Mouse (Mus musculus) intestine, postnatal 0 days (tissue): ENCODE results near the gene Slc8b1. TPM values are rescaled to one million over a fixed set of nuclear protein-coding genes. Genes with fewer than 3 reads are reported as not detected.

Source experiments
- ATAC-seq: fragments of 200-750 bp; cut with Nextera tagmentation; 2 replicates; pipeline ENCODE4 v1.8.0; 2017; ENCODE audit warnings: mild to moderate bottlenecking, moderate TSS enrichment, moderate library complexity
- H3K27ac ChIP-seq: fragments of 300-500 bp; sonication (generic); 2 replicates; pipeline ENCODE4 v1.5.1; 2014; ENCODE audit warnings: mild to moderate bottlenecking, low read depth, low read length, moderate library complexity
- H3K27me3 ChIP-seq: fragments of 300-500 bp; sonication (generic); replicated peaks from 2 replicates; pipeline ENCODE4 v1.6.1; 2014; ENCODE audit warnings: low read length, mixed read lengths; ENCODE audit not compliant: control insufficient read depth, insufficient read depth
- H3K36me3 ChIP-seq: fragments of 300-500 bp; sonication (generic); 2 replicates; pipeline ENCODE4 v1.6.1; 2014; ENCODE audit warnings: mild to moderate bottlenecking, moderate library complexity; ENCODE audit not compliant: control insufficient read depth, insufficient read depth
- H3K4me1 ChIP-seq: fragments of 300-500 bp; sonication (generic); replicated peaks from 2 replicates; pipeline ENCODE4 v1.6.1; 2014; ENCODE audit warnings: antibody characterized with exemption, low read length, mixed read lengths; ENCODE audit not compliant: control insufficient read depth, insufficient read depth
- H3K4me2 ChIP-seq: fragments of 300-500 bp; sonication (generic); replicated peaks from 2 replicates; pipeline ENCODE4 v1.6.1; 2014; ENCODE audit warnings: low read depth, mild to moderate bottlenecking, moderate library complexity
- H3K4me3 ChIP-seq: fragments of 300-500 bp; sonication (generic); 2 replicates; pipeline ENCODE4 v1.5.1; 2014; ENCODE audit warnings: low read depth, low read length
- H3K9ac ChIP-seq: fragments of 300-500 bp; sonication (generic); 2 replicates; pipeline ENCODE4 v1.6.1; 2014; ENCODE audit warnings: mild to moderate bottlenecking, low read depth, low read length
- H3K9me3 ChIP-seq: fragments of 300-500 bp; sonication (generic); 2 replicates; pipeline ENCODE4 v1.6.1; 2016; ENCODE audit warnings: mixed run types; ENCODE audit not compliant: control insufficient read depth
- CTCF ChIP-seq: sonication (generic); IDR thresholded peaks from 2 replicates; pipeline ENCODE4 v1.5.1; 2016; ENCODE audit warnings: low read depth, mild to moderate bottlenecking, control low read depth, antibody characterized with exemption, moderate library complexity
- WGBS: fragments of 180-500 bp; shearing (Covaris S2); extraction: QIAGEN DNeasy Blood & Tissue Kit; methylation state at CpG from one replicate; pipeline ENCODE4 v1.1.7; 2014; 5-methylcytosine and 5-hydroxymethylcytosine counted together
- polyA plus RNA-seq: library from polyadenylated mRNA; unstranded; fragments of >200 nt; fragmentation: Nextera tagmentation; extraction: Ambion mirVana; gene quantifications from 2 replicates; pipeline ENCODE4 v1.2.1, GENCODE M21; 2015

Slc8b1 gene
- polyA plus RNA-seq, 1 experiment from 2014 or later, result 4.4 TPM

GRCm38 (mm10) chr5:120492437-120492836 is 18.5 kb upstream of the Slc8b1 start:
- WGBS, result 75% methylated on average over 11 of the region's 11 CpGs
- Histone ChIP-seq H3K36me3 (peaks cover 44% of the 10 kb centered on the region), H3K4me1 (no peaks in the 10 kb centered on the region), H3K27me3 (no peaks in the 10 kb centered on the region), H3K4me2 (no peak overlapping the region), H3K9me3 (no peaks in the 10 kb centered on the region), H3K27ac (no peak overlapping the region), H3K9ac (no peak overlapping the region), H3K4me3 (no peak overlapping the region)
- no peak for ATAC-seq
- peak; percentile 64 for TF ChIP-seq CTCF

GRCm38 (mm10) chr5:120493440-120493839 is 17.5 kb upstream of the Slc8b1 start:
- H3K4me1 ChIP-seq, result no peaks in the 10 kb centered on the region
- no peak overlapping the region for H3K4me3 ChIP-seq
- 95% methylated on average over 6 of the region's 6 CpGs for WGBS
- no peaks in the 10 kb centered on the region for H3K9me3 ChIP-seq
- TF ChIP-seq CTCF, result no peak
- no peak overlapping the region for H3K9ac ChIP-seq
- H3K4me2 ChIP-seq, result no peak overlapping the region
- no peaks in the 10 kb centered on the region for H3K27me3 ChIP-seq
- H3K36me3 ChIP-seq, result peaks cover 40% of the 10 kb centered on the region
- H3K27ac ChIP-seq, result no peak overlapping the region
- no peak for ATAC-seq

DNA sequence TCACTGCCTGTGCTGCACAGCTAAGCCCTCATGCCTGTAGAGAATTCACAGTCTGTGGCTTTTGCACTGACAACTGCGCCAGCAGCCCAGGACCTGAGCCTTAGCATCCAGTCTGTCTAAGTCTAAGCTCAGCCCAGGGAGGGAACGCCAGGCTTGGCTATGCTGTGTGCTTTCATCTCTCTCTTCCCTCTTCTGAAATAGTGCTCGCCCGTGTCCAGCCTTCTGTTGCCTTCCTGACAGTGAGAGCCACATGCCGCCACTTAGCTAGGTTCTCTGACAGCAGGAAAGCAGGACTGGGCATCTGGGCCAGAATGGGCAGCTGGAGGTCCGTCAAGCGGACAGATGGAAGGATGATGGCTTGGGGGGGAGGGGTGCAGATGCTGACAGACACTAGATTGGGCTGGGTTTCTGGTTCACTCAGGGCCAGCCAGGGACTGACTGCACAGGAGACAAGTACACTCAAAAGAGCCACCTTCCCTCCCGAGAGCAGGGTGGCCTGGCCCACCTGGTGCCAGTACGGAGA is 17.0 kb upstream of the Slc8b1 start:
- Histone ChIP-seq H3K27me3 (no peaks in the 10 kb centered on the region), H3K4me3 (no peak overlapping the region), H3K9ac (no peak overlapping the region), H3K27ac (no peak overlapping the region), H3K36me3 (peaks cover 38% of the 10 kb centered on the region; the same call in 1 of the 2 replicates), H3K4me1 (no peaks in the 10 kb centered on the region), H3K9me3 (no peaks in the 10 kb centered on the region), H3K4me2 (no peak overlapping the region)
- ATAC-seq, result no peak
- no peak for TF ChIP-seq CTCF
- 91% methylated on average over 9 of the region's 9 CpGs for WGBS

DNA sequence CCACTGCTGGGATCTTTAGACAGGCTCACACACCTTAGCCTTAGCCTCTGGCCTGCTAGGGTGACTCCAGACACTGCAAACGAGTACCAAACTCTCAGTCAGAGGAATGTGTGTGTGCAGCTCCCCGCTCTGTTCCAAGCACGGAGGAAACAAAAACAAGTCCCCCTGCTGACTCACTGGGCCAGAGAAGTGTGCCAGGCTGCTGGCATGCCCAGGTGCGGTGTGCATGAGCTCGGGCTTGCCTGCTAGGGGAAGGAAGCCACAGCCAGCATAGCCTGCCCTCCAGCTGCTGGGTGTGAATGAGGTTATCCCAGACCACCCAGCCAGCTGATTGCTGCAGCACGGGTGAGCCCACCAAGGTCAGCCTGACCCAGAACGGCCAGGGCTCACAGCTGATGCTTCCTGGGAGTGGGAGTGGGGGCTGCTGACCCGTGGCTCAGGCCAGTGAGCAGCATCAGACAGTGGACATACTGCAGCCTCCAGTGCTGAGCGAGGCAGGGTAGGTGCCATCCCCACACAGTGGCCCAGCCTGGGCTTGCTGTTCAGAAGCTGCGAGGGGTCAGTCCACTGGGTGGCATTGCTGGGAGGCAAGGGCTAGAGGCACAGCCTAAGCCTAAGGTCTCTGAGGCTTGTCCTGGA is 15.8 kb upstream of the Slc8b1 start:
- no peak for TF ChIP-seq CTCF
- Histone ChIP-seq H3K27ac (no peak overlapping the region), H3K27me3 (no peaks in the 10 kb centered on the region), H3K9me3 (no peaks in the 10 kb centered on the region), H3K4me1 (no peaks in the 10 kb centered on the region), H3K4me2 (no peak overlapping the region), H3K4me3 (no peak overlapping the region), H3K9ac (no peak overlapping the region), H3K36me3 (peaks cover 38% of the 10 kb centered on the region; the same call in 1 of the 2 replicates)
- no peak for ATAC-seq
- 79% methylated on average over 10 of the region's 10 CpGs for WGBS

- Histone ChIP-seq H3K27me3 (no peaks in the 10 kb centered on the region), H3K4me3 (no peak overlapping the region), H3K36me3 (peaks cover 38% of the 10 kb centered on the region; the same call in 1 of the 2 replicates), H3K27ac (no peak overlapping the region), H3K9ac (no peak overlapping the region), H3K9me3 (no peaks in the 10 kb centered on the region), H3K4me1 (no peaks in the 10 kb centered on the region), H3K4me2 (no peak overlapping the region)
- ATAC-seq, result no peak
- 90% methylated on average over 13 of the region's 13 CpGs for WGBS
- TF ChIP-seq CTCF, result no peak
Observed at GRCm38 (mm10) chr5:120495703-120496226, 15.2 kb upstream of the Slc8b1 start.

DNA sequence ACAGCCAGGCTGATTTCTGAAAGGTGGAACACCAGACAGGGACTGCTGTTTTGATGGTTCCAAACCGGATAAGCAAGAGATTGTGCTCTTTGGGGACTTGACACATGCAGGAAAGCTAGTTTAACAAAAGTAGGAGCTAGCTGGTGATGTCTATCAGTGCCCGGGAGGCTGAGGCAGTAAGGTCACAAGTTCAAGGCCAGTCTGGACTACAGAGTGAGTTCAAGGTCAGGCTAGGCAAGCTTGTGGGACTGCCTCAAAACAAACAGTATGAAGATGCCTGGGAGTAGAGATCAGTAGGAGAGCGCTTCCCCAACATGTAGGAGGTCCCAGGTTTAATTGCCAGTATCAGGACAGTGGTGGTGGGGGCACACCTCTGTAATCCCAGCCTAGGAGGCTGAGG is 13.9 kb upstream of the Slc8b1 start:
- no peak for ATAC-seq

More for the DNA sequence above, 13.9 kb upstream of the Slc8b1 start:
- Histone ChIP-seq H3K27ac (no peak overlapping the region), H3K4me2 (no peak overlapping the region), H3K36me3 (peaks cover 32% of the 10 kb centered on the region; the same call in 1 of the 2 replicates), H3K4me3 (no peak overlapping the region), H3K27me3 (no peaks in the 10 kb centered on the region), H3K9me3 (no peaks in the 10 kb centered on the region), H3K4me1 (no peaks in the 10 kb centered on the region), H3K9ac (no peak overlapping the region)
- TF ChIP-seq CTCF, result no peak
- WGBS, result 82% methylated on average over 3 of the region's 3 CpGs
